Mouse (Mus musculus) spleen, adult 2 months (tissue): ENCODE data around the gene Abhd4. TPM values are rescaled to one million over a fixed set of nuclear protein-coding genes. Genes with fewer than 3 reads are reported as not detected.
"Not testable (repeated sequence)": the region's sequence is repeated elsewhere in the genome, so short reads cannot be mapped to it uniquely, and the experiment has no call there.

Experiments
- DNase-seq, 2 experiments: peaks; one replicate each; pipeline versions ENCODE4 v3.0.0 to v3.0.0-alpha.2; 2012 to 2021; ENCODE audit warnings: low spot score in 2 of 2, low read depth in 1 of 2
- H3K27ac ChIP-seq: fragments of 200-500 bp; 2 replicates; pipeline ENCODE4 v1.5.1; 2012; ENCODE audit warnings: low read length, inconsistent platforms; ENCODE audit not compliant: insufficient read depth
- H3K27me3 ChIP-seq: fragments of 200-500 bp; 2 replicates; pipeline ENCODE4 v1.6.1; 2012; ENCODE audit warnings: mild to moderate bottlenecking, moderate library complexity, low read length, inconsistent platforms; ENCODE audit not compliant: control insufficient read depth, insufficient read depth
- H3K36me3 ChIP-seq: fragments of 200-500 bp; 2 replicates; pipeline ENCODE4 v1.6.1; 2012; ENCODE audit warnings: mild to moderate bottlenecking, low read length, inconsistent platforms; ENCODE audit not compliant: control insufficient read depth, insufficient read depth
- H3K4me1 ChIP-seq: fragments of 200-500 bp; 2 replicates; pipeline ENCODE4 v1.6.1; 2011; ENCODE audit warnings: inconsistent platforms; ENCODE audit not compliant: control insufficient read depth, insufficient read depth, insufficient read length
- H3K4me3 ChIP-seq: fragments of 200-500 bp; 2 replicates; pipeline ENCODE4 v1.5.1; 2011; ENCODE audit warnings: mild to moderate bottlenecking, inconsistent platforms; ENCODE audit not compliant: insufficient read depth, insufficient read length; ENCODE audit errors: extremely low read depth
- CTCF ChIP-seq: fragments of 200-500 bp; IDR thresholded peaks from 2 replicates; pipeline ENCODE4 v1.5.1; 2011; ENCODE audit warnings: mild to moderate bottlenecking, inconsistent platforms; ENCODE audit not compliant: insufficient read depth, insufficient read length, insufficient replicate concordance; ENCODE audit errors: extremely low read depth
- POLR2A ChIP-seq: fragments of 200-500 bp; IDR thresholded peaks from 2 replicates; pipeline ENCODE4 v1.6.1; 2011; ENCODE audit warnings: low read depth, low read length, inconsistent platforms
- WGBS: fragments of 180-500 bp; shearing (Covaris S2); methylation state at CpG from one replicate; pipeline ENCODE4 v1.1.7; 2018; 5-methylcytosine and 5-hydroxymethylcytosine counted together
- polyA plus RNA-seq: library from polyadenylated mRNA; depleted of rRNA; stranded (reverse); fragments of >200 nt; gene quantifications from 2 replicates; pipeline ENCODE4 v1.2.3, GENCODE M21; 2012

Abhd4 gene
- polyA plus RNA-seq, 1 experiment: 23.4 TPM

- 4% methylated on average over 16 of the region's 16 CpGs for WGBS
- H3K27me3 ChIP-seq: no peaks in the 10 kb centered on the region
- TF ChIP-seq CTCF (no peak), POLR2A (peak; percentile 57)
- no peaks in the 10 kb centered on the region for H3K36me3 ChIP-seq
- H3K4me1 ChIP-seq: peaks cover 50% of the 10 kb centered on the region
- peak; percentile 87 to 99 for DNase-seq
- H3K27ac ChIP-seq: peak overlapping the region; percentile 97
- H3K4me3 ChIP-seq: peak overlapping the region; percentile 43; the same call in 1 of the 2 replicates
These were observed 26.8 kb upstream of the Abhd4 start for GRCm38 (mm10) chr14:54226911-54227811.

- peak; percentile 80 to 83 for DNase-seq
- peak overlapping the region; percentile 97 for H3K27ac ChIP-seq
These were observed 26.0 kb upstream of the Abhd4 start for GRCm38 (mm10) chr14:54227911-54228451.

GRCm38 (mm10) chr14:54228501-54228900 lies 25.5 kb upstream of the Abhd4 start:
- Histone ChIP-seq H3K27ac (peak overlapping the region; percentile 97), H3K36me3 (no peaks in the 10 kb centered on the region), H3K4me3 (no peak overlapping the region), H3K27me3 (no peaks in the 10 kb centered on the region), H3K4me1 (peaks cover 41% of the 10 kb centered on the region)
- DNase-seq: no peak
- WGBS: 57% methylated on average over 7 of the region's 7 CpGs
- no peak for TF ChIP-seq CTCF
- TF ChIP-seq POLR2A: no peak

More at GRCm38 (mm10) chr14:54227911-54228451, 26.0 kb upstream of the Abhd4 start:
- Histone ChIP-seq H3K4me3 (peak overlapping the region; percentile 51; the same call in 1 of the 2 replicates), H3K36me3 (no peaks in the 10 kb centered on the region), H3K27me3 (no peaks in the 10 kb centered on the region), H3K4me1 (peaks cover 46% of the 10 kb centered on the region)
- TF ChIP-seq POLR2A (no peak), CTCF (peak; percentile 62; the same call in 1 of the 2 replicates)
- under 1% methylated on average over 10 of the region's 10 CpGs for WGBS

- TF ChIP-seq POLR2A (no peak), CTCF (no peak)
- no peak for DNase-seq
- H3K27ac ChIP-seq: peak overlapping the region; percentile 97
- 84% methylated on average over 25 of the region's 25 CpGs for WGBS
- no peaks in the 10 kb centered on the region for H3K27me3 ChIP-seq
- H3K36me3 ChIP-seq: no peaks in the 10 kb centered on the region
- peaks cover 43% of the 10 kb centered on the region for H3K4me1 ChIP-seq
- H3K4me3 ChIP-seq: no peak overlapping the region
These were observed 24.9 kb upstream of the Abhd4 start for GRCm38 (mm10) chr14:54228933-54229713.

GRCm38 (mm10) chr14:54229849-54230248 lies 24.1 kb upstream of the Abhd4 start:
- H3K36me3 ChIP-seq, H3K27me3 ChIP-seq, DNase-seq, H3K4me3 ChIP-seq: not testable (repeated sequence)
- H3K4me1 ChIP-seq: peaks cover 44% of the 10 kb centered on the region
- H3K27ac ChIP-seq: peak overlapping the region; percentile 97
- WGBS: 55% methylated on average over 4 of the region's 4 CpGs

GRCm38 (mm10) chr14:54230638-54231150 lies 23.3 kb upstream of the Abhd4 start:
- WGBS: 36% methylated on average over 14 of the region's 14 CpGs
- Histone ChIP-seq H3K36me3 (no peaks in the 10 kb centered on the region; the same call in 1 of the 2 replicates), H3K4me3 (peak overlapping the region; percentile 36; the same call in 1 of the 2 replicates), H3K27ac (peak overlapping the region; percentile 97), H3K4me1 (peaks cover 42% of the 10 kb centered on the region), H3K27me3 (no peaks in the 10 kb centered on the region)
- DNase-seq: peak; percentile 49 to 64
- no peak; the same call in 1 of the 2 replicates for TF ChIP-seq POLR2A
- no peak for TF ChIP-seq CTCF
